Mouse (Mus musculus): ENCODE data around the gene Trnp1.

- TF ChIP-seq CTCF (conservative IDR thresholded peaks at IDR 0.05; ENCODE audit: low read length) = no peak
- no peak for TF ChIP-seq NANOG (IDR thresholded peaks at IDR 0.05; ENCODE audit: borderline replicate concordance, low read length)
- no peak for TF ChIP-seq POU5F1 (IDR thresholded peaks at IDR 0.05; ENCODE audit: borderline replicate concordance, low read length)
Measured at GRCm38 (mm10) chr4:133493895-133494294, 4.5 kb downstream of the Trnp1 start.
